Mouse (Mus musculus) myocyte (in vitro differentiated cells): ENCODE results near the gene Tbxas1.

Source experiments
- CEBPB ChIP-seq: IDR thresholded peaks from 2 replicates; pipeline ENCODE4 v1.6.1; 2011; ENCODE audit warnings: mild to moderate bottlenecking, moderate library complexity; ENCODE audit not compliant: poor library complexity, insufficient read depth, severe bottlenecking
- E2F4 ChIP-seq: IDR thresholded peaks from one replicate; pipeline ENCODE4 v1.6.1; 2011; ENCODE audit warnings: mild to moderate bottlenecking, control low read depth, moderate library complexity; ENCODE audit not compliant: insufficient read depth
- POLR2A ChIP-seq: IDR thresholded peaks from one replicate; pipeline ENCODE4 v1.6.1; 2011; ENCODE audit warnings: low read depth, mild to moderate bottlenecking, control low read depth, moderate library complexity; ENCODE audit not compliant: insufficient read length
- TCF3 ChIP-seq: IDR thresholded peaks from one replicate; pipeline ENCODE4 v1.6.1; 2011; ENCODE audit warnings: low read depth, control low read depth; ENCODE audit not compliant: insufficient read length
- USF1 ChIP-seq: IDR thresholded peaks from one replicate; pipeline ENCODE4 v1.6.1; 2011; ENCODE audit warnings: low read depth, mild to moderate bottlenecking, control low read depth, moderate library complexity

GRCm38 (mm10) chr6:38868974-38869373, 6.2 kb upstream of the Tbxas1 start:
- TF ChIP-seq CEBPB: no peak
- no peak for TF ChIP-seq TCF3
- no peak for TF ChIP-seq POLR2A
- TF ChIP-seq USF1: no peak
- no peak for TF ChIP-seq E2F4
